Mouse (Mus musculus): ENCODE results near the gene Ess2.

Ess2 gene

GRCm38 (mm10) chr16:17857157-17857556, 54.0 kb downstream of the Ess2 start:
- no peak for DNase-seq (ENCODE audit: low read depth, low spot score)

DNA sequence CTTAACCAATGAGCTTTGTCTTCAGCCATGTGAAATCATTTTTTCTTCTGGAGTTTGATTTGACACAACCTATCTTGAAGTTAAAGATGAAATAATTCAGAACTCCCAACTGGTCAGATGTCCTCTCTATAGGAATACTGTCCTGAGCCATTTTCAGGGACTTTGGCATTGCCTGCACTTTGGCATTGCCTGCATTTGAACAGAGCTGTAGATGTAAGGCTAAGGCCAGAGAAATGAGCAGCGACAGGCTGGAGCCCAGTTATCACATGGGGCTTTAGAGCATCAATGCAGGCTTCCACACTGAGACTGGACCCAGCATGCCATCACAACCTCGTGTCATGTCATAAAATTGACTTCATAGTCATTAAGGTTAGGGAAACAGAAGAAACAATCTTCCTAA, 57.9 kb downstream of the Ess2 start:
- DNase-seq (ENCODE audit: low read depth, low spot score) = no peak

DNA sequence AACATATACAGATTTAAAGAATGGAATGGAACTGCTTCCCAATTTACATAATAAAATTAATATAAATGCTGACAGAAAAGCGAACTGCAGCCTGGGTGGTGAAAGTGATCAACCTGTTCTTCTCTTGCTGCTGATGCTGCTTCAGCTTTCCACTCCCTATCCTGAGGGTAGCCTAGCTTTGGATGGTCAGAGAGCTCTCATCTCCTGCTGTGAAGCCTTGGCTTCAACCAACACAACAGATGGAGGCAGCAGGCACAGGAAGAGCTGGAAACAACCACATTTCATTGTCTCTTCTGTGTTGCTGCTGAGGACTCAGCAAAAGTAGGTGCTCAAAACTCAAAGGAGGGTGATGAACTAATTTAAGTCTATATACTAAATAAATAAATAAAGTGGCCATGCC, 59.3 kb downstream of the Ess2 start:
- no peak for DNase-seq (ENCODE audit: low read depth, low spot score)

DNA sequence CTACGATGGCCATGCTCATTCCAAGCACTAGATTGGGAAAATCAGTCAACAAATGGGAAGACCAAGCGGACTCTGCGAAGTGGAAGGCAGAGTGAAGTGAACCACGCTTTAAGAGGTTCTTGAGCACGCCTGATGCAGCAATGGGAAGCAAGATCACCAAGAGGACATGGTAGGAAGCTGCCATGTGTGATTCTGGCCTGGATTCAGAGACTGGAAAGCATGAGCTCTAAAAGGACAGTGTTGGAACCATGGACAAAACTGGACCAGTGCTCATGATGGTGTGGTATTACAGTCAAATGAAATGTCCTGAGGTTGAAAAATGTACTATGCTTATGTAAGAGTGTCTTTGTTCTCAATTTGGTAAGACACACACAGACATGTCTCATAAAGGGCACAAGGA, 59.8 kb downstream of the Ess2 start:
- no peak for DNase-seq (ENCODE audit: low read depth, low spot score)
